Mouse (Mus musculus) common myeloid progenitor, adult 5-6 weeks (primary cell): Measurements from ENCODE around the gene Olfr279. TPM values are rescaled to one million over a fixed set of nuclear protein-coding genes. Genes with fewer than 3 reads are reported as not detected.
A peak's percentile ranks its signal among the peaks of the same experiment; 100 is the strongest.
"Not testable (repeated sequence)": the region's sequence is repeated elsewhere in the genome, so short reads cannot be mapped to it uniquely, and the experiment has no call there.

Source experiments
- ATAC-seq: replicated peaks from 2 replicates; pipeline ENCODE4 v1.8.0; 2016; ENCODE audit warnings: low read depth, mild to moderate bottlenecking, moderate TSS enrichment, inconsistent platforms; ENCODE audit not compliant: poor library complexity, severe bottlenecking
- total RNA-seq: library from RNA; stranded (forward); fragments of 200-1000, 187-1606 nt; gene quantifications from 2 replicates; pipeline ENCODE4 v1.2.3, GENCODE M21; 2017

Olfr279 gene
- total RNA-seq, 1 experiment from 2014 or later, result not detected

GRCm38 (mm10) chr15:98510438-98511385 lies 18.5 kb downstream of the Olfr279 start:
- peak; percentile 64 for ATAC-seq

- ATAC-seq, result peak; percentile 31
Measured at GRCm38 (mm10) chr15:98511386-98511928, 19.3 kb downstream of the Olfr279 start.

GRCm38 (mm10) chr15:98512232-98512631 lies 20.0 kb downstream of the Olfr279 start:
- no peak for ATAC-seq

GRCm38 (mm10) chr15:98512799-98513321 lies 20.7 kb downstream of the Olfr279 start:
- peak; percentile 37 for ATAC-seq

- not testable (repeated sequence) for ATAC-seq
Measured at GRCm38 (mm10) chr15:98513676-98514075, 21.5 kb downstream of the Olfr279 start.

GRCm38 (mm10) chr15:98514146-98514545 lies 21.9 kb downstream of the Olfr279 start:
- ATAC-seq, result peak; percentile 52

GRCm38 (mm10) chr15:98514845-98515244 lies 22.6 kb downstream of the Olfr279 start:
- not testable (repeated sequence) for ATAC-seq

- ATAC-seq, result peak; percentile 52
Measured at GRCm38 (mm10) chr15:98517380-98518355, 25.5 kb downstream of the Olfr279 start.

GRCm38 (mm10) chr15:98521245-98521644 lies 29.0 kb downstream of the Olfr279 start:
- 0 out of 2 replicates have a peak, but pooled peaks have one; percentile 12 for ATAC-seq

- ATAC-seq, result peak; percentile 69; the same call in 1 of the 2 replicates
Measured at GRCm38 (mm10) chr15:98526057-98526456, 33.9 kb downstream of the Olfr279 start.

GRCm38 (mm10) chr15:98527056-98527771 lies 35.0 kb downstream of the Olfr279 start:
- ATAC-seq, result no peak

GRCm38 (mm10) chr15:98528066-98528563 lies 35.9 kb downstream of the Olfr279 start:
- ATAC-seq, result no peak

GRCm38 (mm10) chr15:98532281-98532680 lies 40.1 kb downstream of the Olfr279 start:
- no peak for ATAC-seq

GRCm38 (mm10) chr15:98533035-98533531 lies 40.9 kb downstream of the Olfr279 start:
- ATAC-seq, result no peak

GRCm38 (mm10) chr15:98533881-98534627 lies 41.9 kb downstream of the Olfr279 start, which contains the start of gene Kansl2:
TSS of gene Kansl2 (minus strand) at chr15:98534264.
- peak; percentile 99 for ATAC-seq

- ATAC-seq, result no peak
Measured at GRCm38 (mm10) chr15:98535921-98536320, 43.7 kb downstream of the Olfr279 start.

- ATAC-seq, result no peak
Measured at GRCm38 (mm10) chr15:98536828-98537510, 44.8 kb downstream of the Olfr279 start.
